Comparison of ENCODE assay signal across 9 mouse cellular contexts in the genomic region with DNA sequence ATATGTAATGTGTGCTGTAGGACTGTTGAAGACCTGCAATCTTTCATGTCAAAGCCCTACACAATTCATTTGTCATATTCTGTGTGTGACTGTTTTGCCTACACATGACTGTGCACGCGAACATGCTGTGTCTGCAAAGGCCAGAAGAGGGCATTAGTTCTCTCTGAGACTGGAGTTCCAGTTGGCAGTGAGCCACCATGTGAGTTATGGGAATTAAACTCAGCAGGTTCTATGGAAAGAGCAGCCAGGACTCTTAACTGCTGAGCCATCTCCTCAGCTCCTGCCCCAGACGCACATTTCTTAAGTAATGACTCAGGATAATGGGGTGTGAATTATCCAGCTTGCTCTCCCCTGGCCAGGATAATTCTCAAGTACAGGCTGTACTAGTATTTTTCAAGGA.
A peak's percentile ranks its signal among the peaks of the same experiment; 100 is the strongest.
DNase-seq lines count a peak whose midpoint lies in the region; ATAC-seq and TF ChIP-seq lines count a peak whose summit lies in the region.
"Had no signal": no experiment of that assay in that cellular context is flagged by ENCODE, and none has a peak within 500 bp of the region (broad histone marks: within the 10 kb centered on the region; RNA-seq: fewer than 3 reads in every experiment).

No protein-coding gene starts in this region.

- peak; percentile 1 for DNase-seq in CD4-positive, CD25-positive, alpha-beta regulatory T cell, adult 2 months (ENCODE audit: low read depth, low spot score)
- peak; percentile 37 for DNase-seq in neural tube, embryonic 10.5 days (ENCODE audit: extremely low spot score, low spot score)
- DNase-seq in cerebellum, postnatal 14 days, result peak; percentile 92 to 94
- peak; percentile 75 for DNase-seq in kidney, adult 9 months
- peak; percentile 79 for DNase-seq in lung, embryonic 14.5 days
- DNase-seq in thymus, postnatal 0 days (ENCODE audit: low spot score), result peak; percentile 14

- H3K4me2 ChIP-seq in neural tube, embryonic 15.5 days, result no peak overlapping the region
- H3K4me2 ChIP-seq in lung, embryonic 14.5 days, result no peak overlapping the region

- H3K9me3 ChIP-seq in neural tube, embryonic 15.5 days (replicated peaks), result no peaks in the 10 kb centered on the region
- H3K9me3 ChIP-seq in lung, embryonic 14.5 days (ENCODE audit: low read depth, low read length), result no peaks in the 10 kb centered on the region

- H3K36me3 ChIP-seq in neural tube, embryonic 15.5 days, result no peaks in the 10 kb centered on the region
- no peaks in the 10 kb centered on the region for H3K36me3 ChIP-seq in lung, embryonic 14.5 days (ENCODE audit: insufficient read depth)

- H3K4me3 ChIP-seq in neural tube, embryonic 15.5 days (replicated peaks), result no peak overlapping the region
- H3K4me3 ChIP-seq in lung, embryonic 14.5 days (ENCODE audit: low read depth, low read length), result no peak overlapping the region

- WGBS in neural tube, embryonic 15.5 days, result 49% methylated on average over 3 of the region's 3 CpGs
- 49% methylated on average over 3 of the region's 3 CpGs for WGBS in lung, embryonic 14.5 days

- TF ChIP-seq CTCF in lung, embryonic 14.5 days (IDR thresholded peaks at IDR 0.05; ENCODE audit: low read depth), result peak; percentile 62

- ATAC-seq in CD4-positive, CD25-positive, alpha-beta regulatory T cell, adult 4 months, result no peak
- ATAC-seq in neural tube, embryonic 15.5 days (ENCODE audit: low FRiP score), result no peak; the same call in 1 of the 2 replicates
- ATAC-seq in lung, embryonic 14.5 days (ENCODE audit: insufficient read depth), result no peak

- no peak overlapping the region for H3K27ac ChIP-seq in neural tube, embryonic 15.5 days (replicated peaks)
- H3K27ac ChIP-seq in lung, embryonic 14.5 days (ENCODE audit: low read depth), result no peak overlapping the region
- H3K27ac ChIP-seq: macrophage had no signal

- no peaks in the 10 kb centered on the region for H3K4me1 ChIP-seq in neural tube, embryonic 15.5 days
- no peaks in the 10 kb centered on the region for H3K4me1 ChIP-seq in lung, embryonic 14.5 days (ENCODE audit: insufficient read depth)

- H3K9ac ChIP-seq in neural tube, embryonic 15.5 days (replicated peaks), result no peak overlapping the region
- H3K9ac ChIP-seq in lung, embryonic 14.5 days, result no peak overlapping the region

- no peaks in the 10 kb centered on the region for H3K27me3 ChIP-seq in neural tube, embryonic 15.5 days (replicated peaks)
- no peaks in the 10 kb centered on the region for H3K27me3 ChIP-seq in lung, embryonic 14.5 days (ENCODE audit: insufficient read depth, low read length)

Comparison
In these comparisons a context has a peak if more than half of its experiments do, and no peak if none do; other contexts are left out.
1. DNase-seq: peak in every context shown above with its lines; median percentile 93 in cerebellum, postnatal 14 days; 79 in lung, embryonic 14.5 days; 75 in kidney, adult 9 months; 37 in neural tube, embryonic 10.5 days; 14 in thymus, postnatal 0 days; 1 in CD4-positive, CD25-positive, alpha-beta regulatory T cell, adult 2 months.